Mouse (Mus musculus): ENCODE data around the gene Agfg2.

Agfg2 gene

DNA sequence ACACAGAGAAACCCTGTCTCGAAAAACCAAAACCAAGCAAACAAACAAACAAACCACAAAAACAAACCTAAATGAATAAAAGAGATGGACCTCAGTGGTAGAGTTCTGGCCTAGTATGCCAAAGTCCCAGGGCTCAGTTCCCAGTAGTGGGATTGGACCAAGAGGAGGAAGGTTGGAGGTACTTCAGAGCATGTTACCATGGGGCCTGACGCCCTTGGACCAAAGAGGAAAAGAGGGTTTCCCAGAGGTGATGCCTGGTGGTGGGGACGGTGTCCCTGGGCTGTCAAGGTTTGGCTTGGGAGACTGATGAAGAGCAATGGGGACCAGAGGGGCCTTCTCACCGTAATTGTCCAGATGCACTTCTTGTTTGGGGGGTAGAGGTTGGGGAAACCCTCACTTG is 74.5 kb downstream of the Agfg2 start:
- no peak for DNase-seq (ENCODE audit: low read depth, low spot score)

DNA sequence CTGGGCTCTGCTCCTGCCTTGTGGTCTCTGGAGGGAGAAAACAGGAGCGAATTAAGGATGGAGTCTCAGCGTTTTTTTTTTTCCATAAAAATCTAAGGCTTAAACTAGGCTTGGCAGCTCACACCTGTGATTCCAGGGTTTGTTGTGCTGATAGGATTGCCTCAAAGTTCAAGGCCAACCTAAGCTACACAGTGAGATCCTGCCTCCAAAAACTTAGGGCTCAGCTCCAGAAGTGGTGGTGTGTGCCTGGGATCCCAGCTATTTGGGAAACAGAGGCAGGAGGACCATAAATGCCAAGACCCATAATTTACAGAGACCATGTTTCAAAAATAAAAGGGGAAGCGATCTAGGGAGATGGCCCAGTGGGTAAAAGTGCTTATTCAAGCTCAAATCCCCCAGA is 75.2 kb downstream of the Agfg2 start:
- no peak for DNase-seq (ENCODE audit: low read depth, low spot score)

- no peak for DNase-seq (ENCODE audit: low read depth, low spot score)
These were observed 75.8 kb downstream of the Agfg2 start for GRCm38 (mm10) chr5:137608654-137609190.

- no peak for DNase-seq (ENCODE audit: low read depth, low spot score)
These were observed 76.5 kb downstream of the Agfg2 start for GRCm38 (mm10) chr5:137607860-137608653.

DNA sequence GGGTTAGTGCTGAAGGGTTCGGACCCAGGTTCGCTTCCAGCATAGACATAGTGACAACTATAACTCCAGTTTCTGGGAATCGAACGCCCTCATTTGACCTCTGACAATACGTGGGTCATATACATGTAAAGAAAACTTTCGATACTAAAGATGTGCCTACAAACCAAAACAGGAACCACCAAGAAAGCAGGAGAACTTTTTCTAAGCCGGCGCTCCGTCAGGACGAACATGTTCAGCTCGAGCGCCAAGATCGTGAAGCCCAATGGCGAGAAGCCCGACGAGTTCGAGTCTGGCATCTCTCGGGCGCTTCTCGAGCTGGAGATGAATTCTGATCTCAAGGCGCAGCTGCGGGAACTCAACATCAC is 83.2 kb downstream of the Agfg2 start:
- no peak for DNase-seq (ENCODE audit: low read depth, low spot score)

DNA sequence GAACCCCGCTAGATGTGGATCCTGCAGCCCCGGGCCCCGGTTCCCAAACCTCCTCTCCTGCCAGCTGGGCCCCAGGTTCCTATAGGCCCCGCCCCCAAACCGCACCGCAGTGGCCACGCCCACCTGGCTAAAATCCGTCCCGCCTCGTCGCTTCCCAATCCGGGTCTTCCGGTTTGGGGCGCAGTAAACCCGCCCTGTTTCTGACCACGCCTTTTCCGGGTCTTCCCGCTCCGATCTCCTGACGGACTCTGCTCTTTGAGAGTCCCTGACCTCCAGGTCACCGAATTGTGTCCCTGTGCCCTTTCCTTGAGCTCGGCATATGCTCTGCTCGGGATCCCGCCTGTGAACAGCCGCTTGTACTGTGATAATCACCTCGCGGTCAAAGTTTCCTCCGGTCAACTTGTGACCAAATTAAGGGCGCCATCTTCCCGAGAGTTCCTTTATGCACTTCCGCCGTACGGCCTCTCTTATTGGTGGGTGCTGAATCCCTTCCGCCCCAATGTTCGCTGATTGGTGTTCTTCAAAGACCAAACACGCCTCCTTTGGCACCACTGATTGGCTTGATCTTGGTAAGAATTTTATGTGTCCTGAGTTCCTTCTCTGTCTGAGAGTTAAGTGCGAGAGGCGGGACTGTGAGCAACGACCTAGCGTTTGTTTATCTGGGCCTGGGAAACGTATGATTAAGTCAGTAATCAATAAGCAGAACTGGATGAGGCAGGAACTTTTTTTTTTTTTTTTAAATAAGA is 83.7 kb downstream of the Agfg2 start, which contains the start of gene Mospd3:
Mospd3 (minus strand) TSS at position 440 of the 746 bp plus-strand sequence.
- DNase-seq (ENCODE audit: low read depth, low spot score): peak; percentile 93
